Mouse (Mus musculus) kidney, embryonic 14.5 days (tissue): Measurements from ENCODE around the gene Slc25a42. TPM values are rescaled to one million over a fixed set of nuclear protein-coding genes. Genes with fewer than 3 reads are reported as not detected.

ENCODE experiments used
- ATAC-seq: fragments of 200-750 bp; cut with Nextera tagmentation; 2 replicates; pipeline ENCODE4 v1.8.0; 2017; ENCODE audit warnings: moderate number of reproducible peaks, mild to moderate bottlenecking, moderate TSS enrichment, moderate library complexity; ENCODE audit not compliant: low FRiP score, low TSS enrichment
- H3K27ac ChIP-seq: fragments of 300-500 bp; sonication (generic); 2 replicates; pipeline ENCODE4 v1.5.1; 2014; ENCODE audit warnings: low read depth, mild to moderate bottlenecking, low read length, moderate library complexity, mixed read lengths
- H3K27me3 ChIP-seq: fragments of 300-500 bp; sonication (generic); 2 replicates; pipeline ENCODE4 v1.6.1; 2014; ENCODE audit warnings: mild to moderate bottlenecking, low read length; ENCODE audit not compliant: control insufficient read depth, insufficient read depth
- H3K36me3 ChIP-seq: fragments of 300-500 bp; sonication (generic); 2 replicates; pipeline ENCODE4 v1.6.1; 2014; ENCODE audit warnings: low read length, mixed read lengths; ENCODE audit not compliant: control insufficient read depth, insufficient read depth
- H3K4me1 ChIP-seq: fragments of 300-500 bp; sonication (generic); 2 replicates; pipeline ENCODE4 v1.6.1; 2014; ENCODE audit warnings: low read length, mixed read lengths; ENCODE audit not compliant: control insufficient read depth, insufficient read depth
- H3K4me2 ChIP-seq: fragments of 300-500 bp; sonication (generic); replicated peaks from 2 replicates; pipeline ENCODE4 v1.6.1; 2014; ENCODE audit warnings: low read depth, mild to moderate bottlenecking, low read length
- H3K4me3 ChIP-seq: fragments of 300-500 bp; sonication (generic); 2 replicates; pipeline ENCODE4 v1.5.1; 2014; ENCODE audit warnings: mild to moderate bottlenecking, low read length
- H3K9ac ChIP-seq: fragments of 300-500 bp; sonication (generic); 2 replicates; pipeline ENCODE4 v1.6.1; 2014; ENCODE audit warnings: low read depth, mild to moderate bottlenecking, low read length, moderate library complexity
- H3K9me3 ChIP-seq: fragments of 300-500 bp; sonication (generic); 2 replicates; pipeline ENCODE4 v1.6.1; 2016; ENCODE audit warnings: low read length; ENCODE audit not compliant: control insufficient read depth
- WGBS: fragments of 180-500 bp; shearing (Covaris S2); extraction: QIAGEN DNeasy Blood & Tissue Kit; methylation state at CpG from one replicate; pipeline ENCODE4 v1.1.7; 2014; 5-methylcytosine and 5-hydroxymethylcytosine counted together
- polyA plus RNA-seq: library from polyadenylated mRNA; unstranded; fragments of >200 nt; fragmentation: Nextera tagmentation; extraction: Ambion mirVana; gene quantifications from 2 replicates; pipeline ENCODE4 v1.2.1, GENCODE M21; 2014

Slc25a42 gene
- polyA plus RNA-seq, 1 experiment from 2014 or later, result 3.0 TPM

DNA sequence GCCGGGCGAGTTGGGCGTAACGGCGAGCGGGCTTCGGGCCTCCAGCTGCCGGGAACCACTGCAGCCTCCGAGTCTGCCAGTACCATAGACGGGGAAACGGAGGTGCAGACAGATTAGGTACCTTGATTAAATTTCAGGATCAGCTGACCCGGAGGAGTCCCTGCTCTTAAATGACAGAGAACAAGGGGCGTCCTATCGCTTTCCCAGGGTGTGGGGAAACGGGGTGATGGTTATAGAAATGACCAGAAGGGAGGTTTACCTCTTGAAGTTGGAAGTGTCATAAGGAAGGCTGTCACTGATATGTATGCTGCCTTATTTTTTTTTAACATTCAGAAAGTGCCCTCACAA lies 22.6 kb upstream of the Slc25a42 start:
- no peaks in the 10 kb centered on the region for H3K9me3 ChIP-seq
- peaks cover 41% of the 10 kb centered on the region for H3K36me3 ChIP-seq
- H3K27me3 ChIP-seq, result no peaks in the 10 kb centered on the region
- no peak for ATAC-seq
- H3K27ac ChIP-seq, result peak overlapping the region; percentile 92
- peak overlapping the region; percentile 85 for H3K9ac ChIP-seq
- H3K4me3 ChIP-seq, result peak overlapping the region; percentile 62
- H3K4me1 ChIP-seq, result peaks cover 17% of the 10 kb centered on the region; the same call in 1 of the 2 replicates
- H3K4me2 ChIP-seq, result peak overlapping the region; percentile 57
- WGBS, result under 1% methylated on average over 15 of the region's 15 CpGs

DNA sequence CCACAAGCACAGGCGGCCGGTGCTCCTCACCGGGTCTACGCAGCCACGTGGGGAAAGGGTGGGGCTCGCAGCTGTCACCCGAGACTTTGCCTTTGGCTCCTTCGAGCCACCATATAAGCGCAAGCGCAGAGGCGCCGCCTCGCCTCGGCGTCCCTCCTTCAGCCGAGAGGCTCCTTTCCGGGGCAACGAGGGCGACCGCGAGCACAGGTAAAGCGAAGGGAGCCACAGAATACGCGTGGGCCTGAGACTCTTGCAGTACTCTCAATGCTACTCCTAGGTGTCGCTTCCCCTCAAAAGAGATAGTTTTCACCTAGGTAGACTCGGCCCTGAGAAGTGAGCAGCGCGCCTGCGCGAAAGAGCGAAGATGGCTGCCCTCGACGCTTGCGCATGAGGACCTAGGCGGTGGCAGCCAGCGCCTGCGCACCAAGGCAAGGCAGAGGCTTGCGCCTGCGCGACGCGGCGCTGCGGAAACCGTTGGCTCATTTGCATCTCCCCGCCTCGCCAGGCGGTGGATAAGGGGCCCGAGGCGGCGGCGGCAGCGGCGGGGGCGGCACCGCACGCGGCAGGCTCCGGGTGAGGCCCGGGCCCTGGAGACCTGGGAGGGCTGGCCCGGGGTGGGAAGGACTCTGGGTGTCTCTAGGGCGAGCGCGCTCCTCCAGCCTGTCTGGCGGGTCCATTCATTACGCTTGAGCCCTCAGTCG lies 22.1 kb upstream of the Slc25a42 start, which contains the start of the genes Sugp2 and Armc6:
Gene Sugp2, plus strand, starts transcription at position 147 of the 701 bp plus-strand sequence.
Gene Armc6, minus strand, starts transcription at position 387 of the 701 bp plus-strand sequence.
- H3K9me3 ChIP-seq, result no peaks in the 10 kb centered on the region
- H3K4me2 ChIP-seq, result peak within 1 kb of the TSS; percentile 93
- H3K4me1 ChIP-seq, result peaks cover 17% of the 10 kb centered on the region; the same call in 1 of the 2 replicates
- H3K27ac ChIP-seq, result peak within 1 kb of the TSS; percentile 92
- WGBS, result under 1% methylated on average over 65 of the region's 67 CpGs
- peaks cover 43% of the 10 kb centered on the region for H3K36me3 ChIP-seq
- peak within 1 kb of the TSS; percentile 85 for H3K9ac ChIP-seq
- no peaks in the 10 kb centered on the region for H3K27me3 ChIP-seq
- peak within 1 kb of the TSS; percentile 62 for H3K4me3 ChIP-seq
- peak; percentile 97 for ATAC-seq

DNA sequence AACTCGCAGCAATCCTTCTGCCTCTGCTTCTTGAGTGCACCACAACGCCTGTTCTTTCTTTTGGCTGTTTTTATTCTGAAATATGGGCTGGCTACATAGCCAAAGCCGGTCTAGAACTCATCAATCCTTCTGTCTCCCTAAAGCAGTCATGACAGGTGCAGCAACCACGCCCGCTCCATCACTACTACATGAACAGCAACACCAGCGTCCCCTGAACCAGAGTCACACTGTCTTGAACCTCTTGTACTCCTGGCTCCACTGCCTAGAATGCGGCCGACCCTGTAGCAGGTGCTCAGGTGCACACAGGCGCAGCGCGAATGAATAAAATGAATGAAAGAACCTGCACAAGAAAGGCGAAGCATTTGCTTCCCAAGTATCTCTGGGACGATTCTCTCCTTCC lies 21.5 kb upstream of the Slc25a42 start:
- peaks cover 44% of the 10 kb centered on the region for H3K36me3 ChIP-seq
- peak overlapping the region; percentile 93 for H3K4me2 ChIP-seq
- ATAC-seq, result peak; percentile 17; the same call in 1 of the 2 replicates
- peak overlapping the region; percentile 62 for H3K4me3 ChIP-seq
- H3K9me3 ChIP-seq, result no peaks in the 10 kb centered on the region
- no peaks in the 10 kb centered on the region for H3K27me3 ChIP-seq
- H3K9ac ChIP-seq, result peak overlapping the region; percentile 85
- H3K27ac ChIP-seq, result no peak overlapping the region
- WGBS, result 8% methylated on average over 13 of the region's 13 CpGs
- H3K4me1 ChIP-seq, result peaks cover 17% of the 10 kb centered on the region; the same call in 1 of the 2 replicates

DNA sequence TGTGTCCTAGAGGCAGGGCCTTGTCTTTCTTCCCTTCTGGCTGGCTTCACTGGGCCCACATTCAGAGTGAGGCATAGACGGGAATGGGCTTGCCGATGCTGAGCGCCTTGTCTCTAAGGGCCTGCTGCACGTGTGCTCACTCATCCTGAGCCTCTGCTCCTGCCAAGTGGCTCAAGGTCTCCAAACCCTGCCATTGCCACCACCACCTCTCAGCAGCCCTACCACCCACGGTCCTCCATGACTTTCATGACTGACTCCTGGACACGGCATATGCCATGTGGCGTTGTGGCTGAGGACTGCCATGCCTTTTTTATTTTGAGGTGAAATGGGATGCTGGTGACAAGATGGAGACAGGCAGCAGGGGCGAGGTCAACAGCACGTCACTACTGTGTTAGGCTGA lies 18.7 kb upstream of the Slc25a42 start:
- Histone ChIP-seq H3K27me3 (no peaks in the 10 kb centered on the region), H3K4me1 (peaks cover 16% of the 10 kb centered on the region; the same call in 1 of the 2 replicates), H3K9ac (no peak overlapping the region), H3K4me2 (no peak overlapping the region), H3K27ac (no peak overlapping the region), H3K9me3 (no peaks in the 10 kb centered on the region), H3K36me3 (peaks cover 30% of the 10 kb centered on the region), H3K4me3 (no peak overlapping the region)
- 90% methylated on average over 9 of the region's 9 CpGs for WGBS
- no peak for ATAC-seq

DNA sequence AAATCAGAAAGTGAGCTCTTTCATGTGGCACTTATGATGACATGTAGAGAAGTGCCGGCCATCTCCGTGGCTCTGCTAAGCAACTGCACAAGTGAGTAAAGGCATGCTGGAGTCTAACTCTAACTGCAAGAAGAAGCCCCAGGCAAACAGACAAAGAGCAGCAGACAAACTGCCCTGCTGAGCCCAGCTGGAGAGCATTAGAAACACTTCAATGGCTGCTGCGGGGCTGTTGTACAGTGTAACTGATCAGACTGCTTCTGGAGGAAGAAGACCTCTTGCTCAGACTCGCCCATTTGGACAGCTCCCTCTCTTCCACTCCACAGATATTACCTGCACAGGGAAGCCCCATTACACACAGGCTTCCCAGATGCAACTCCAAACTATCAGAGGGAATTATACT lies 15.9 kb upstream of the Slc25a42 start:
- no peak for ATAC-seq
- no peak overlapping the region for H3K4me2 ChIP-seq
- peaks cover 49% of the 10 kb centered on the region for H3K36me3 ChIP-seq
- H3K9ac ChIP-seq, result no peak overlapping the region
- H3K4me1 ChIP-seq, result peaks cover under 1% of the 10 kb centered on the region; the same call in 1 of the 2 replicates
- no peak overlapping the region for H3K4me3 ChIP-seq
- H3K27ac ChIP-seq, result no peak overlapping the region
- WGBS, result 81% methylated on average over 4 of the region's 4 CpGs
- no peaks in the 10 kb centered on the region for H3K27me3 ChIP-seq
- no peaks in the 10 kb centered on the region for H3K9me3 ChIP-seq

DNA sequence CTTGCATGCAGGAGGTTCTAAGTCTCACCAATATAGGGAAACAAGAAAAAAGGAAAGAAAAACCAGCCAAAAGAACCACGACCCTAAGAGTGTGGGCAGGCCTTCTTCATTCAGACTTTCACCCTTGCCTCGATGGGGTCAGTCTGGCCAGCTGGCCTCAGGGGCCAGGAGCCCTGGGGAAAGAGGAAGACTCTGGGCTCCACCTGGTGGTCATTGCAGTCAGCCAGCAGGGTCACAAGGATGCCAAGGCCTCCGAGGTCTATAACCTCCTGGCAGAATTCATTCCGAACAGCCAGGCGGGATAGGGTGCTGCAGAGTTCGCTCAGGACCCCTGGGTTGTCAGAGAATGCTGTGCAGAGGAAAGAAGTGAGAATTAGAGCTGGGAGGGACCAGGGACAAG lies 11.2 kb upstream of the Slc25a42 start:
- no peaks in the 10 kb centered on the region for H3K9me3 ChIP-seq
- H3K4me1 ChIP-seq, result no peaks in the 10 kb centered on the region
- H3K27ac ChIP-seq, result no peak overlapping the region
- ATAC-seq, result no peak
- no peaks in the 10 kb centered on the region for H3K27me3 ChIP-seq
- no peak overlapping the region for H3K4me2 ChIP-seq
- 39% methylated on average over 6 of the region's 6 CpGs for WGBS
- peaks cover 41% of the 10 kb centered on the region for H3K36me3 ChIP-seq
- H3K9ac ChIP-seq, result no peak overlapping the region
- no peak overlapping the region for H3K4me3 ChIP-seq

DNA sequence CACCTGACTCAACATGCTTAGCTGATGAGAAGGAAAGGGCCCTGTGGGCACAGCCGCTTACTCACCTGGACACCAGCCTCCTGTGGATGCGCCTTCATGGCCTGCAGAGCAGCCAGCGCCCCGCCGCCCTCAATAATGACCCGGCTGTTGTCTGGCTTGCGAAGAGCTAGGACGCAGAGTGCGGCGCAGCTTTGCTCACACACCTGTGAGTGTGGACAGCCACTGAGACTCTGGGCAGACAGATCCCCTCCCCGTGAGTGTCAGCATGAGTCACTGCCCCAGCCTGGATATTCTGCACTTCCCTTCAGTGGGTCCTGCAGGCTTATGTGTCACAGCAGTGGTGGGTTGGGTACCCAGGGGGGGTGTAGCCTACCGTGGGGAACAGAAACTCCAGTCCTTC lies 9.9 kb upstream of the Slc25a42 start:
- no peak overlapping the region for H3K27ac ChIP-seq
- no peaks in the 10 kb centered on the region for H3K9me3 ChIP-seq
- no peak for ATAC-seq
- no peak overlapping the region for H3K4me3 ChIP-seq
- no peaks in the 10 kb centered on the region for H3K4me1 ChIP-seq
- H3K4me2 ChIP-seq, result no peak overlapping the region
- 92% methylated on average over 12 of the region's 12 CpGs for WGBS
- no peak overlapping the region for H3K9ac ChIP-seq
- H3K36me3 ChIP-seq, result peaks cover 33% of the 10 kb centered on the region
- H3K27me3 ChIP-seq, result no peaks in the 10 kb centered on the region

DNA sequence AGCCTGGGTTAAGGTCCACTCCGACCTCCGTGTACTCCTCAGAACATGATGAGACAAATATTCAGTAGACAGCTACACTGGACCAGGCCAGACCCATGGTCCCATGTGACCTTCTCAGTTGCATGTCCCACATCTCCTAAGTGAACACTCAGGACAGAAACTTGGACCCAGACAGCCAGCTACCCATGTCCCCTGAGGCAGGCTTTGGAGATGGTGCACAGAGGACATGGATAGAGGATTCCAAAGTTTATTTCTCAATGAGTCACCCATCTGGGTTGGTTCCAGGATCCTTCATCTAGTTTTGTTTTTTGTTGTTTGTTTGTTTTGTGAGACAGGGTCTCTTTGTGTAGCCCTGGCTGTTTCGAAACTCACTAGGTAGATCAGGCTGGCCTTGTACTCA lies 8.8 kb upstream of the Slc25a42 start:
- 96% methylated on average over 3 of the region's 3 CpGs for WGBS
- peaks cover 33% of the 10 kb centered on the region for H3K36me3 ChIP-seq
- H3K27ac ChIP-seq, result no peak overlapping the region
- H3K9ac ChIP-seq, result 0 out of 2 replicates have a peak overlapping the region, but pooled peaks have one; percentile 18
- H3K4me3 ChIP-seq, result no peak overlapping the region
- H3K27me3 ChIP-seq, result no peaks in the 10 kb centered on the region
- H3K4me2 ChIP-seq, result no peak overlapping the region
- no peaks in the 10 kb centered on the region for H3K4me1 ChIP-seq
- H3K9me3 ChIP-seq, result no peaks in the 10 kb centered on the region
- ATAC-seq, result no peak

DNA sequence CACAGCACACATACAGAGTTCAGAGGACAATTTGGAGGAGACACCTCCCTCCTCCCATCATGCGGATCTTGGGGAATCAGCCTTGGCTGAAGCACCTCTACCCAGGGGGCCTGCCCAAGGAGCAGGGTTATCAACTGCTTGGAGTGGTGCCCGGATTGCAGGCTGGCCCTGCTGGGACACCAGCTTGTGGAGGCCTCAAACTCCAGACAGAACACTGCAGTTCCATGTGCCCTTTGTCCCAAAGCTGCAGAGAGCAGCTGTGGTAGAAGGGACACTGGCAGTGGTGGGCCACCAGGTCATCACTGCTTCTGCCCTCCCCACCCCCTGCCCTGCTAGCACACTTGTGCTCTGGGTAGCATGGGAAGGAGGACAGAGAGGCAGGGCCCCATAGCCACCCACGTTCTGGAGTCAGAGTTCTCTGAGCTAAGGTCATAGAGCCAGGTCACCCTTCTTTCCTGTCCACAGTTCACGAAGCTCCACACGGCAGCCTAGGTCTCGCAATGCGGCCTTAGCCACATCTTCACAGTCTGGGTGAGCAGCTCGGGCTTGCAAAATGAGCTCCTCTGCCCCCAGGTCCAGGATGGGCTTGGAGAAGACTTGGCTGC lies 8.2 kb upstream of the Slc25a42 start:
- Histone ChIP-seq H3K4me3 (no peak overlapping the region), H3K27ac (no peak overlapping the region), H3K4me1 (no peaks in the 10 kb centered on the region), H3K36me3 (peaks cover 33% of the 10 kb centered on the region), H3K4me2 (no peak overlapping the region), H3K9ac (0 out of 2 replicates have a peak overlapping the region, but pooled peaks have one; percentile 18), H3K9me3 (no peaks in the 10 kb centered on the region), H3K27me3 (no peaks in the 10 kb centered on the region)
- ATAC-seq, result no peak
- WGBS, result 67% methylated on average over 8 of the region's 8 CpGs
